Mouse (Mus musculus) kidney, embryonic 15.5 days (tissue): Measurements from ENCODE around the gene Tmem38b. TPM values are rescaled to one million over a fixed set of nuclear protein-coding genes. Genes with fewer than 3 reads are reported as not detected.

Source experiments
- ATAC-seq: fragments of 200-750 bp; cut with Nextera tagmentation; replicated peaks from 2 replicates; pipeline ENCODE4 v1.8.0; 2017; ENCODE audit warnings: moderate TSS enrichment; ENCODE audit not compliant: low FRiP score
- H3K27ac ChIP-seq: fragments of 300-500 bp; sonication (generic); 2 replicates; pipeline ENCODE4 v1.5.1; 2015; ENCODE audit warnings: mild to moderate bottlenecking, inconsistent platforms
- H3K27me3 ChIP-seq: fragments of 300-500 bp; sonication (generic); 2 replicates; pipeline ENCODE4 v1.6.1; 2015; ENCODE audit warnings: inconsistent platforms
- H3K36me3 ChIP-seq: fragments of 300-500 bp; sonication (generic); 2 replicates; pipeline ENCODE4 v1.6.1; 2015; ENCODE audit warnings: inconsistent platforms
- H3K4me1 ChIP-seq: fragments of 300-500 bp; sonication (generic); 2 replicates; pipeline ENCODE4 v1.6.1; 2015; ENCODE audit warnings: inconsistent platforms
- H3K4me2 ChIP-seq: fragments of 300-500 bp; sonication (generic); 2 replicates; pipeline ENCODE4 v1.6.1; 2015; ENCODE audit warnings: moderate library complexity, mild to moderate bottlenecking, inconsistent platforms
- H3K4me3 ChIP-seq: fragments of 300-500 bp; sonication (generic); replicated peaks from 2 replicates; pipeline ENCODE4 v1.5.1; 2015; ENCODE audit warnings: mild to moderate bottlenecking, inconsistent platforms
- H3K9ac ChIP-seq: fragments of 300-500 bp; sonication (generic); 2 replicates; pipeline ENCODE4 v1.6.1; 2015; ENCODE audit warnings: mild to moderate bottlenecking, inconsistent platforms
- H3K9me3 ChIP-seq: fragments of 300-500 bp; sonication (generic); replicated peaks from 2 replicates; pipeline ENCODE4 v1.6.1; 2016; ENCODE audit warnings: inconsistent platforms
- WGBS: fragments of 180-500 bp; shearing (Covaris S2); methylation state at CpG from one replicate; pipeline ENCODE4 v1.1.7; 2015; ENCODE audit warnings: mixed read lengths; 5-methylcytosine and 5-hydroxymethylcytosine counted together
- polyA plus RNA-seq: library from polyadenylated mRNA; unstranded; fragments of >200 nt; fragmentation: Nextera tagmentation; extraction: Ambion mirVana; gene quantifications from 2 replicates; pipeline ENCODE4 v1.2.1, GENCODE M21; 2015

Tmem38b gene
- polyA plus RNA-seq, 1 experiment from 2014 or later = 7.1 TPM

GRCm38 (mm10) chr4:53900386-53900971 lies 74.6 kb downstream of the Tmem38b start:
- 22% methylated on average over 6 of the region's 6 CpGs for whole genome bisulfite sequencing
- ATAC-seq = 0 out of 2 replicates have a peak, but pooled peaks have one; percentile 36
- no peaks in the 10 kb centered on the region for H3K27me3 ChIP-seq
- no peak overlapping the region for H3K4me3 ChIP-seq
- H3K4me1 ChIP-seq = no peaks in the 10 kb centered on the region
- no peak overlapping the region for H3K27ac ChIP-seq
- no peaks in the 10 kb centered on the region for H3K9me3 ChIP-seq
- H3K4me2 ChIP-seq = no peak overlapping the region
- no peak overlapping the region for H3K9ac ChIP-seq
- no peaks in the 10 kb centered on the region for H3K36me3 ChIP-seq

- H3K27ac ChIP-seq = no peak overlapping the region
- 77% methylated on average over 7 of the region's 7 CpGs for WGBS
- H3K9me3 ChIP-seq = no peaks in the 10 kb centered on the region
- H3K9ac ChIP-seq = no peak overlapping the region
- no peaks in the 10 kb centered on the region for H3K4me1 ChIP-seq
- no peak overlapping the region for H3K4me3 ChIP-seq
- ATAC-seq = no peak
- H3K36me3 ChIP-seq = no peaks in the 10 kb centered on the region
- H3K27me3 ChIP-seq = no peaks in the 10 kb centered on the region
- no peak overlapping the region for H3K4me2 ChIP-seq
Observed at GRCm38 (mm10) chr4:53904335-53904734, 78.5 kb downstream of the Tmem38b start.

- no peak overlapping the region for H3K4me3 ChIP-seq
- H3K36me3 ChIP-seq = no peaks in the 10 kb centered on the region
- H3K4me2 ChIP-seq = no peak overlapping the region
- no peaks in the 10 kb centered on the region for H3K4me1 ChIP-seq
- H3K9me3 ChIP-seq = no peaks in the 10 kb centered on the region
- WGBS = 47% methylated on average over 6 of the region's 6 CpGs
- no peak overlapping the region for H3K9ac ChIP-seq
- H3K27ac ChIP-seq = no peak overlapping the region
- no peaks in the 10 kb centered on the region for H3K27me3 ChIP-seq
- peak; percentile 33; the same call in 1 of the 2 replicates for ATAC-seq
Observed at GRCm38 (mm10) chr4:53905537-53905936, 79.7 kb downstream of the Tmem38b start.

GRCm38 (mm10) chr4:53907071-53907470 lies 81.2 kb downstream of the Tmem38b start:
- Histone ChIP-seq H3K27me3 (no peaks in the 10 kb centered on the region), H3K36me3 (no peaks in the 10 kb centered on the region), H3K4me2 (no peak overlapping the region), H3K4me1 (no peaks in the 10 kb centered on the region), H3K9me3 (no peaks in the 10 kb centered on the region), H3K27ac (no peak overlapping the region), H3K4me3 (no peak overlapping the region), H3K9ac (no peak overlapping the region)
- ATAC-seq = no peak
- WGBS = 87% methylated on average over 3 of the region's 3 CpGs

Other genes with a start within 250 kb of the Tmem38b start
- gene Fsd1l, start 194.6 kb upstream of the Tmem38b start, polyA plus RNA-seq = 9.6 and 11.5 TPM in 2 replicates
- gene Fktn, start 112.0 kb upstream of the Tmem38b start, polyA plus RNA-seq = 19.1 and 19.2 TPM in 2 replicates
- gene Tal2, start 46.3 kb upstream of the Tmem38b start, polyA plus RNA-seq = 0.14 TPM in 2 replicates